Mouse (Mus musculus): ENCODE data around the gene Eno2.

GRCm38 (mm10) chr6:124770013-124770412 lies 540 bp upstream of the Eno2 start:
- TF ChIP-seq CTCF (IDR thresholded peaks at IDR 0.05; ENCODE audit: control insufficient read depth, insufficient read depth, low read length) (no peak), POLR2A (IDR thresholded peaks at IDR 0.05; ENCODE audit: borderline replicate concordance, control insufficient read depth, low read depth, low read length) (no peak)
